Mouse (Mus musculus) cerebellum, adult 9-11 months (tissue): ENCODE measurements at regions not wholly inside any gene's neighbourhood (a gene's known extent, or its start where the extent isn't known, plus 50 kb on each side); places are given as distances from the start of the nearest gene placed in this dataset.

Experiments
- DNase-seq: peaks from one replicate; pipeline ENCODE4 v3.0.0; 2022

DNA sequence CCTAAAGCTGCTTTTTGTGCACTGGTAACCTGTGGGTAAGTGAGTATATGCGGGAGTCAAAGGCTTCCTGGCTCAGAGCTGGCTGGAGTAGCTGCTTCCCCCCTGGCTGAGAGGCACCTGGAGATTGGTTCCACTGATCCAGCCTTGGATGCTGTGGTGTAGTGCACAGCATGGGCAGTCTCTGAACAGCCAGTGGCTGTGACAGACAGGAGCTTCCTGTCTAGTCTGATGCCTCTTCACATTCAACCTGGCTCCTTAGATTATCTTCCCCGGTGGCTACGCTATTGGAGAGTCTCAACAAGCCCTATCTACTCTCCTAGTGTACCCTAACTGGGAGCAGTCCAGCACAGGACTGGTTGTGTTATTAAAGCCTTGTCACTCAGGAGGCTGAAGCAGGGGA lies 160.4 kb upstream of the Adgrl2 start:
- no peak for DNase-seq

DNA sequence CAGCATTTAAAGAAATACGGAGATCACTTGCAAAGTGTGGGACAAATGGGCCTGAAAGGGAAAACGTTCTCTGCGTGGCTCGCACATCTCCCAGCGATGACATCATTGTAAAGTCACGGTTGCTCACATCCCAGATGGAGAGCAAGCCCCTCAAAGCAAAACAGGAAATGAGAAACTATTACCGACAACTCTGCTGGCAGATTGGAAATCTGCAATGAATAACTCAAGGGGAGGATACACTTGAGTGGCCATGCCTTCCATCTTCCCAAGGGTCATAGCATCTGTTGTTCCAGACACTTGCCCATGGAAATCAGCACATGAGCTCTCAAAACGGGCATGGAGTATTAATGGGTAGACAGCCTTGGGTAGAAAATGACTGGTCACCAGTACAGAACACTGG lies 158.3 kb upstream of the Adgrl2 start:
- no peak for DNase-seq

DNA sequence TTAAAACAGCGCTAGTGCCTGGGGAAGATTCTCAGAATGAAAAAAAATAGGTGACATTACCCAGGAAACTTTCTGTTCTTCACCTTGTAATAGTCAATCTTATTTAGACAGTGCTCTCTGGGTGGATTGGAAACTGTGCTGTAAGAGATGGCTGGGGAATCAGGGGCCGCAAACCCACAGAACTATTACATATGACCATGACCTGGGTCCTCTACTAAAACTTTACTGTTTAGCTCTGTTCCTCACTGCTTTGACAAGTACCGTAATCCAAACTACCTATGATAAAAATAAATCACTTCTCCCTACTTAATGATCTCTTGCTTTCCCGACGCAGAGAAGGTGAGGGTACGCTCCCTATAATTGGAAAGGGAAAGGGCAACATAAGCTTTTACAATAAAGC lies 157.6 kb upstream of the Adgrl2 start:
- no peak for DNase-seq

- DNase-seq = no peak
Measured at GRCm38 (mm10) chr3:149146673-149147072, 156.3 kb upstream of the Adgrl2 start.

- no peak for DNase-seq
Measured at GRCm38 (mm10) chr3:149140461-149140860, 150.1 kb upstream of the Adgrl2 start.

- no peak for DNase-seq
Measured at GRCm38 (mm10) chr3:149134028-149134938, 143.9 kb upstream of the Adgrl2 start.

- DNase-seq = no peak
Measured at GRCm38 (mm10) chr3:149118806-149119205, 128.5 kb upstream of the Adgrl2 start.

DNA sequence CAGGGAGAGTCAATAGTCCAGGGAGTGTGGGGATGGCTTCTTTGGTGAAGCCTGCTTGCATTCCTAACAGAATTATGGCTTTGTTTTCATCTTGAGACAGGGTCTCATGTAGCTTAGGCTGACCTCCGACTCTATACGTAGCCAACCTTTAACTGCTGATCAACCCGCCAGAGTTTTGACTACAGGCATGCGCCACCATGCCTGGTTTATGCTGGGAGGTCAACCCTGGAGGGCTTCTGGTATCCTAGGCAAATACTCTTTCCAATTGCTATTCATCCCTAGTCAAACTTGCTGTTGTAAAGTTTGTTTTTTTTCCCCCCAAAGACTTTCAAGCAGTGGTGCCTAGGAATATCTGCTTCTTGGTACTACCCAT lies 127.3 kb upstream of the Adgrl2 start:
- no peak for DNase-seq

GRCm38 (mm10) chr3:149117018-149117683 lies 126.8 kb upstream of the Adgrl2 start:
- no peak for DNase-seq

DNA sequence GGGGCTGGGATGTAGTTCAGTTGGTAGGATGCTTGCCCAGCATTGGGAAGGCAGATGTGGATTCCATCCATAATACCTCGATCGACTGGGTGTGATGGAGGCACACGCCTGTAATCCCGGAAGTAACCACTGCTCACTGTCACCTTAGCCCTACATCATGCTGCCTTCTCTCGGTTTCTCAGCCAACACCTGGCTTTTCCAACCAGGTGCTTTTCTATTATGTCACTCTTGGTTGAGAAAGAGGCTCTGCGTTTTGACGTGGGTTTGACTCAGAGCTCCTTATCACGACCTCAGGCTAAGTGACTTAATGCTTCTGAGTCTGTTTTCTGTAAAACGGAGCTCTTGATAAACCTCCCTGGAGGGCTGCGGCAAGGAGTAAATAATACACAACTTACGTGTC lies 126.2 kb upstream of the Adgrl2 start:
- no peak for DNase-seq

DNA sequence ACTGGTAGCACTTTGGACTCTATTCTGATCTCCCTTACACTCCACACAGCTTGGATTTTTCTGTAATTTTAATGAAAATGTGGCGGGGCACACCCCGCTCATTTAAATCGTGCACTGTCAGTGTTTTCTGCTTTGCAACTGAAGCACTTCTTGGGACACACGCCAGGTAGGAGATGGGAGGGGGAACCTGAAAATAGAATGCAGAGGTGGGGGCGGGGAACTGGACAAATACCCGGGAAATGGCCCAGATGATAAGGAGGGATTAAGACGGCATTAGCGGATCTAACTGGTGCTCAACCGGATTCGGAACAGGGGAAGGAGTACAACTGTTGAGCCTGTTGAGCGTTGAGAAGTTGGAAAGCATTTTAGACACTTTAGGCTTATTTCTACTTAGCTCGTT lies 125.5 kb upstream of the Adgrl2 start:
- no peak for DNase-seq

- DNase-seq = no peak
Measured at GRCm38 (mm10) chr3:149112878-149113277, 122.5 kb upstream of the Adgrl2 start.

DNA sequence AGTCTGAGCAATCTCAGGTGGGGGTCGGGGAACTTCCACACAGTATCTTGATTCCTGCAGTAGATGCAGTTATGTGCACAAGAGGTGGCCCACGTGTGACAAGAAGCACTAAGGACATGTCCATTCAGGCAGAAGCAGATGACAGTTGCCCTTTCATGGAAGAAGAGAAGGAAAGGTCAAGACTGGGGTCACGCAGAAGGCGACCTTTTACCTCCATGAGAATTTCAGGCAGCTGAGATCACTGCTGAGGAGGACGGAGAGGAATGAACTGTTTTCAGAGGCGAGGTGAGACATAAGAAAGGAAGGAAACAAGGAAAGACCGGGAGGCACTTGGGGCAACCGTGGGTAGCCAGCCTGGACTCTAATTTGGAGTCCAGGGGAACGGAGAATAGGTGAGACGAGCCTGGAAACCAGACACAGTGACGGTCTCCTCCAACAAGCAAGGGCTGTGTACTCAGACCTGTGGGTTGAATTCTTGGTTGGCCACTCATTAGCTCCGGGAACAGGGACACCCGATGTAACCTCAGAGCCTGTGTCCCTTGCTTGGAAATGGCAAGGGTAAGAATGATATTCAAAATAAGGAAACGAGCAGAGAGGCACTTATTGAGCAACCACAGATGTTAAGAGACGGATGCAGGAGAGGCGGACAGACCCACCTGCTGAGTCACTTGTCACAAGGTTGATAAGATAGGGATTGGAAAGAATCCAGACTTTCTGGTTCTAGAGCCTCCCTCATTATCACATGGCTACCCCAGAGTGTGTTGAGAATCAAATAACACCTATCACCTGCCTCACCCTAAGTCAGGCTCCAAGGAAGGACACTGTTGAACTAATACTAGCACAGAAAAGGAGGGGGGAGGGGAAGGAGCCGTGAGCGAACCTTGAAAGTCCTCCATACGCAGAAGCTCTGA lies 121.4 kb upstream of the Adgrl2 start:
- DNase-seq = no peak

DNA sequence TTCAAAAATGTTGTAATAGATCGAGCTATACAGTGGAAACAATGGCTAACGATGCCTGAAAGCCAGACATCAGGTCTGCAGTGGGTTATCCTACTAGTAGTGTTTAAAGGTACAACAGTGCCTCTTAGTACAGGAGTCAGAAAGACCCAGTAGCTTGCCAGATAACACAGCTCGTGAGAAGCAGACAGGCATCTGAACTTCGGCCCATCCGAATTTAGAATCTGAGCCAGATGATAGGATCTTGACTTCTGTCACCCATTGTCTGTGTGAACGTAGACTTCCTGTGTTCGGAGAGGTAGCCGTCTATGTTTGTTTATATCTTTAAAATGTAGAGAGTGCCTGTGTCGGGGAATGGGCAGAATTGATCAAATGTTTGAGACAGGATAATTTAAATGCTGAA lies 120.5 kb upstream of the Adgrl2 start:
- DNase-seq = no peak

DNA sequence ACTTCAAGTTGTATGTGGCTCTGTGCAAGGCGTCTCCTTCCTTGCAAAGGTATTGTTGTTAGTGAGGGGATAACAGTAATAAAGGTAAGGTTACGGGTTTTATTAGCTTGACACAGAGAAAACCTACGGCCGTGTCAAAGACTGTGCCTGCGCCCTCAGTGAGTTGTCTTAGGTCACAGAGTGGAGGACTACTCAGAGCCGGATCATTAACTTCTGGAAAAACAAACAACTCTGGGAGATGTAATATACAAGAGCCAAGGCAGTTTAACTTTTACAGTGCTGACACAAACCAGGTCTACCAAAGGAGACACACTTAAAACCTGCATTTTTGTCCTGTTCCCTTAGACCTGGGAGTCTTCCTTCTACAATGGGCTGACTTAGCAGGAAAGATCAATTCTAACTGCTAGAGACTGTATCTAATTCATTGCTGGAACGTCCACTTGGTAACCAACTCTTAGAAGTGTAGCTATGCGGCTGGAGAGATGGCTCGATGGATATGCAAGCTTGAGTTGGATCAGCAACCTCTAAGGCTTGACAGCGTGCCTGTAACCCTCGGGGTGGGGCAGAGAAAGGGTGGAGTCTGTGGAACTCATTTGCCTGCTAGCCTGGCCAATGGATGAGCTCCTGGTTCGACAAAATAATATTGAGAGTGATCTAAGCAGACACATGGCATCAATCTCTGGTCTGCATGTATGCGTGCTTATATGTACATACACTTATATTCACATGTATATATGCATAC lies 115.5 kb upstream of the Adgrl2 start:
- no peak for DNase-seq

DNA sequence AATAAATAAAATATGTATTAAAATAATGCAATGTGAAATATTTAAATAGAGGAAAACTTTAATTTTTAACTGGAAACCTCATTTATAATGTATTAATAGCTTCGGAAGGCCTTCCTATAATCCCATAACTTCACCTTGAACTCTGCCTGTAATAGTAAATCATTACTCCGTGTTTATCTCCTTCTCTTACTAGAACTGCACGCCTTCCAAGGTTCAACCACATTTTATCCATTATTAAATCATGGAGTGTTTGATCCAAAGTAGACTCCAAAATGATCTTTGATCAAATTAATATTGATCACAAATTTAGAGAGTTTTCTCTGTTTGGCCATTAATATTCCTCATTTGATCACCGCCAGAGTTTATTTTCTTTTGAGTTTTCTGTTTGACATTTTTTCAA lies 114.8 kb upstream of the Adgrl2 start:
- DNase-seq = no peak

DNA sequence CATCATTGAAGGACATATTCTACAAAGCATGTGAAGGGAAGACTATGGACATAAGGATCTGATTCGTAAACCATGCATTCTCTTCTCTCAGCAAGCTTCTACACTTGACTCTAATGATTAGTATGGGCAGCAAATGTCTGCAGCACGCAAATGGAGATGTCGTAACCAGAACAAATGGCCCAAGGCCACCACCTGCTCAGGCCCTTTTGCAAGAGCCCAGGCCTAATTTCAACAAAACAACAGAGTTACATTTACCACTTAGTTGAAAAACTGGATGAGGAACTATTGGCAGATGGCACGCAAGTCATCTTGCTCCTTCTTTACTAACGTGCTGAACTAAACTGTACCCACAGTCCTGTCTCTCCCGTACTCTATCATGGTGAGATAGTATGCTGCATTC lies 113.7 kb upstream of the Adgrl2 start:
- no peak for DNase-seq

GRCm38 (mm10) chr3:149103469-149103868 lies 113.1 kb upstream of the Adgrl2 start:
- no peak for DNase-seq

DNA sequence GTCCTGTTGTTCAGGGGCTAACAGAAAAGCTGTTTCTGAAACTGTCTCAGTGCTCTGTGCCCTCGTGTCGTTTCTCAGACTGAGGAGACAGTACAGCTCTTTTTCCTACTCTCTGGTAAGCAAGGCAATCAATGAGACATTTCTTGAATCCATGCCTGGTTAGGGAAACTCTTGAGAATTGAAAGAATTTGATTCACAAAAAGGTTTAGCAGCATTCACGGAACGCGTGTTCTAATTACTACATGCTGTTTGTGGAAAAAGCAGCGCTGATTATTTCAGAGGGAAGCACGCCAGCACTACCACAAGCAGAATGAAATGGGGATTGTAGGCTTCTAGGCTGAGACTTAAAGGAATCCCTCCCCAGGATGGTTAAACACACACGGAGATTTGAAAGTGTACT lies 112.5 kb upstream of the Adgrl2 start:
- no peak for DNase-seq

DNA sequence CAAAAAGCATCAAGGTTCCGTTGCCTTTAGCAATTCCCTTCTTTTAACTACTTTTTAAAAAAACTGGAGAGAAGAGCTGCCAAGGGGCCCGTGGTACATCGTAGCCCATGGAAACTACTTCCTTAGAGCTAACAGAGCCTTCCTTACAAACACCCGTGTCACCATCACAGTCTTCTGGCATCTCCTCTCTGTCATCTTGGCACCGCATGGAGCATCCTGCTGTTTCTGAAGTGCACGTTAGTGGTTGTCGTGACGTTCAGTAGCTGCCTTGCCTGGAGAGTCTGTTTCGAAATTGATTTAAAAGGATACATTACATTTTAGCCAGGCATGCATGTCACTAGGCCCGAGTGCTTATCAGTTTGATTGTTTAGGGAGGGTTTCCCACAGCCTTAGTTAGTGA lies 111.4 kb upstream of the Adgrl2 start:
- DNase-seq = no peak

GRCm38 (mm10) chr3:149098764-149099163 lies 108.4 kb upstream of the Adgrl2 start:
- DNase-seq = no peak

DNA sequence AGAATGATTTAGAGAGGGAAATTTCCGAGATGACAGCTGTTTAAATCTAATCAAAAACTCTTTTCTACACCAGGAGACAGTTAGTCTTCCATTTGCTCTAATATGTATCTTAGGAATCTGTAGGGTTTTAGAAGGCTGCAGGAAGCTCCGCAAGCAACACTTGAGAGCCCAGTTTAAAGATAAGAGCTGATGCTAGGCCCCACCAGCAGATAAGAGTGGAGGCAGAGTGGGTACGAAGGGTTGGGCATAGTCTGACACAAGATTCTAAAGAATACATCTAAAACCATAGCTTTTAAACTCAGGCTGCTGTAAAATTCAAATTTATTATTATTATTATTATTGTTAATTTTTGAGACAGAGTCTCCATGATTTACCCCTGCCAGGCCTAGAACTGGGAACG lies 106.7 kb upstream of the Adgrl2 start:
- no peak for DNase-seq

- DNase-seq = no peak
Measured at GRCm38 (mm10) chr3:149092649-149093048, 102.3 kb upstream of the Adgrl2 start.
